Mouse (Mus musculus): ENCODE measurements at regions not wholly inside any gene's neighbourhood (a gene's known extent, or its start where the extent isn't known, plus 50 kb on each side); places are given as distances from the start of the nearest gene placed in this dataset.

- H3K9ac ChIP-seq: no peak overlapping the region
- H3K4me1 ChIP-seq (replicated peaks): no peaks in the 10 kb centered on the region
- no peak for ATAC-seq (ENCODE audit: low read depth)
- H3K36me3 ChIP-seq: no peaks in the 10 kb centered on the region
- H3K27ac ChIP-seq (replicated peaks): no peak overlapping the region
- H3K4me2 ChIP-seq: no peak overlapping the region
- WGBS: 75% methylated on average over 2 of the region's 2 CpGs
- H3K27me3 ChIP-seq: no peaks in the 10 kb centered on the region
- no peaks in the 10 kb centered on the region for H3K9me3 ChIP-seq
- no peak overlapping the region for H3K4me3 ChIP-seq
These were observed 67.3 kb upstream of the Ngly1 start for GRCm38 (mm10) chr14:16181822-16182221.

- no peak for ATAC-seq (ENCODE audit: low read depth)
- H3K27ac ChIP-seq (replicated peaks): no peak overlapping the region
- H3K4me1 ChIP-seq (replicated peaks): no peaks in the 10 kb centered on the region
- H3K9ac ChIP-seq: no peak overlapping the region
- no peaks in the 10 kb centered on the region for H3K27me3 ChIP-seq
- no peak overlapping the region for H3K4me2 ChIP-seq
- H3K36me3 ChIP-seq: no peaks in the 10 kb centered on the region
- no peak overlapping the region for H3K4me3 ChIP-seq
- no peaks in the 10 kb centered on the region for H3K9me3 ChIP-seq
These were observed 63.8 kb upstream of the Ngly1 start for GRCm38 (mm10) chr14:16185246-16185645.

All from neural tube, embryonic 13.5 days (tissue).